Mouse (Mus musculus): ENCODE measurements around the gene Anks1.
"Not testable (repeated sequence)": the region's sequence is repeated elsewhere in the genome, so short reads cannot be mapped to it uniquely, and the experiment has no call there.

Gene Anks1

DNA sequence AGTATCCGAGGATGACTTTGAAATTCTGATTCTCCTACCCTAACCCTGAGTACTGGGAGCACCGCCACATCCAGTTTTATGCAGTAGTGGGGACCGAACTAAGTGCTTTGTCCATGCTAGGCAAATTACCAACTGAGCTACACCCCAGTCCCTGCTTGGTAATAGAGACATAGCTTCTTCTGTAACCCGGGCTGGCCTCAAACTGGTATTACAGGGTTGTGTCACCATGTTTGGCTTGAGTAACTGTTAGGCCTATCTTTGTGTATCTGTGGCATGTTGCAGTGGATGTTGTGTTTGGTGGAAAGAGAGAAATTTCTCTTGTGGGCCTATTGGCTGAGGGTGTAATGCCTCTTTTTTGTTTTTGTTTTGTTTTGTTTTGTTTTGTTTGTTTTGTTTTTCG lies 21.2 kb downstream of the Anks1 start:
- in situ Hi-C loops (cut with MboI, MseI), result no loop called here

DNA sequence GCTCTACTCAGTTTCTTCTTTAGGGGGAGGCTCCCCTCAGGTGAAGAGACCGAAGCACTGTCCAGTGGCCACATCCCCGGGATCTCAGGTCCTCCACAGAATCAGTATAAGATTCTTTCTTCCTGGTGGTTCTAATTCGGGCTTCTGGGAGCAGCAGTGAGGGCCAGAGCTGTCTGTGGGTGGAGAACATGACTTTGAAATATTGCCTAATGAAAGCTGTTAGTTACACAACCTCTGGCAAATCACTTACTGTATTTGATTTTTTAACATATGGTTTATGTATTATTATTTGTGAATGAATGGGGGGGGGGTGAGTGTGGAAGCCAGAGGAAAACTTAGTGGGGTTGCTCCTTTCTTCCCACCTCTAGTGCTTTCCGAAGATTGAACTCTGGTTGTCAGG lies 22.7 kb downstream of the Anks1 start:
- in situ Hi-C loops (cut with MboI, MseI), result no loop called here

GRCm38 (mm10) chr17:27934136-27934910 lies 25.2 kb downstream of the Anks1 start:
- in situ Hi-C loops (cut with MboI, MseI), result no loop called here

GRCm38 (mm10) chr17:27935091-27935490 lies 26.0 kb downstream of the Anks1 start:
- in situ Hi-C loops (cut with MboI, MseI), result no loop called here

GRCm38 (mm10) chr17:27937054-27937615 lies 28.0 kb downstream of the Anks1 start:
- in situ Hi-C loops (cut with MboI, MseI), result no loop called here

- in situ Hi-C loops (cut with MboI, MseI), result no loop called here
Observed at GRCm38 (mm10) chr17:27938121-27938754, 29.1 kb downstream of the Anks1 start.

DNA sequence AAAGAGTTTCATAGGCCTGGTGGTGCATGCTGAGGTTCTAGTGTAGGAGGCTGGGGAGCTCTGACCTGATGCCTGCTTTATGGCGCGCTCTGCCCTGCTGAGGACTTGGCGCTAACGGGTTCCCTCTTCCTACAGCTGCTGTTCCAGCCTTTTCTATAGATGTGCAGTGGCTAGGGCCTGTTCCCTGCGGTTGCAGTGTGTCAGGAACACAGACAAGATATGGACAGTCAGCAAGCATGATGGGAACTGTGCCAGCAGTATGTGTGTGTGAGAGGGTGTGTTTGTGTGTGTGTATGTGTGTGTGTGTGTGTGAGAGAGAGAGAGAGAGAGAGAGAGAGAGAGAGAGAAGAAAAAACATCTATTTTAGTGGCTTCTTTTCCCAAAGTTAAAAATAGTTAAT lies 29.9 kb downstream of the Anks1 start:
- in situ Hi-C loops (cut with MboI, MseI), result no loop called here

DNA sequence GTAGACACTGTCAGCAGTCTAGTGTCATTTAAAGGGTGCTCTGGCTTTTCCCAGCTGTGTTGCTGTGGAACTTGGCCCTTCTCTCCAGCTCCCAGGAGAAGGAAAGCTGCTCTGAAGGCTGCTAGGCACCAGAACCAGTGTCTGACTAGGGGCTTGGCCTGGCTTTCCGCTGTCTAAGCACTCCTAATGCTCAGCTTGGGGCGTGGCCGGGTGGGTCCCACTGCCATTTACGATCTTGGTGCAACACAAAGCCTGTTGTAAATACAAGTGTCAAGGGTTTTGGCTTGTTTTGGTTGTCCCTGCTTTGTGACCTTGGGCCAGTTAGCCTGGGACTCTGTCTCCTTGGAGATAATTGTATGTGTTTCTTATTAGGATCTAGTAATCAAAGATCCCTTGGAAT lies 31.2 kb downstream of the Anks1 start:
- in situ Hi-C loops (cut with MboI, MseI), result no loop called here

GRCm38 (mm10) chr17:27941178-27941577 lies 32.1 kb downstream of the Anks1 start:
- in situ Hi-C loops (cut with MboI, MseI), result no loop called here

- in situ Hi-C loops (cut with MboI, MseI), result no loop called here
Observed at GRCm38 (mm10) chr17:27941698-27942097, 32.6 kb downstream of the Anks1 start.

DNA sequence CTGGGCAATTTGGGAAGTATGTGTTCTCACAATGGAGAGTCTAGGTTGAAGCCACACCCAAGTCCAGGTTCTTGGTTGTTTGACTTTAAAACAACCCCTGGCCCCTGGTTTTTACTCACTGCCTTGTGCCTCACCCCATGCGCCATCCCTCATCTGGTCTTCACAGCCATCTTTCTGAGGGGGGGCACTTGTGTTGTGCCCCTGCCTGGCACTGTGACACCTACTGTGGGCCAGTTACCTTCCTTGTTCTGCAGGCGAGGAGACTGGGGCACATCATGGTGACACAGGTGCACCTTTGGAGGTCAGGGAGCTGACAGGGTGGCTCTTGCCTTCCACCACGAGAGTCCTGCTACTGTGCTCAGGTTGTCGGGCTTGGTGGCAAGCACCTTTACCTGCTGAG lies 33.0 kb downstream of the Anks1 start:
- in situ Hi-C loops (cut with MboI, MseI), result no loop called here

DNA sequence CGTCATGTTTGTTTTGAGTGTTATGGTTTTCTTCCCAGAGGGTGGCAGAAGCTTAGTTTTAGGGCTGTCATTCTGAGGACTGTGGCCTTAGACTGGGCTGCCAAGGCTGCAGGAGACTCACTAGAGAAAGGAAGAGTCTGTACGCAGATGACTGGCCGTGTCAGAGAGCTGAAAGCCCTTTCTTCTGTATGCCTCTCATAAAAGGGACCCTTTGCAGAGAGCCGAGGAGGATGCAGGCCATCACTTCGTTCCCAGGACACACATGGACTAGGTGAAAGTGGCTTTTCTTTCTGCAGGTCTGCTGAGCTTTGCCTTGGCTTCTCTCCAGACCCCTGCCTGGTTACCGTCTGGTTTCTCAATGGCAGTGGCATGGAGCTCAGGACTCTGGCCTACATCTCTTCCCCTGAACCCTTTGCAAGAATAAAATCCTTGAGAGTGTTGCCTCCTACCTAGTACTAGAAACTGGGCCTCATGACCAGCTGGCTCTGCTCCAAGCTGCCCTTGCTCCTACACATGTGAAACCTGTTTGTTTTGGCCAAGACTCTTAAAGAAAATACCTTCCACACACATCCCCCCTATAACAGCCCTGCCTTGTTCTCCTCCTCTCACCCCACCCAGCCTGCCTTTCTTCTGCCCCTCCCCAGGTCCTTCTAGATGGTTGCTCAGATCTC lies 36.6 kb downstream of the Anks1 start:
- in situ Hi-C loops (cut with MboI, MseI), result no loop called here

GRCm38 (mm10) chr17:27946371-27946770 lies 37.3 kb downstream of the Anks1 start:
- in situ Hi-C loops (cut with MboI, MseI), result no loop called here

DNA sequence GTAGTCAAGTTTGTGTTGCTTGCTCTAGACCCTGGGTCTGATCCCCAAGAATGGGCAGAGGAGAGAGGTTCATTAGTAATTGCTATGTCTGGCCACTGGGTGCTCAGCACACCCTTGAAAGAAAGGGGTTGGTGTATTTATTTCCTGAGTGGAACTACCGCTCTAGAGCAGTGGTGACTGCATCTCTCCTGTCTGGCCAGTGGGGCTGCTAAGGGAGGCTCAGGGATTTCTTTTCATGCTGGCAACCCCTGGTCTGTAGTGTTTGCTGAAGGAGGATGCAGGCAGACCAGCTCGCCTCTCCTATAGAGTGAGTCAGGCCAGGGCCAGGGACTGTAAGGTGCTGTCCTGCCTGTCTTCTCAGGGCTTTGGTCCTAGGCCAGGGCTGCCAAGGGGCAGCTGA lies 38.0 kb downstream of the Anks1 start:
- in situ Hi-C loops (cut with MboI, MseI), result no loop called here

DNA sequence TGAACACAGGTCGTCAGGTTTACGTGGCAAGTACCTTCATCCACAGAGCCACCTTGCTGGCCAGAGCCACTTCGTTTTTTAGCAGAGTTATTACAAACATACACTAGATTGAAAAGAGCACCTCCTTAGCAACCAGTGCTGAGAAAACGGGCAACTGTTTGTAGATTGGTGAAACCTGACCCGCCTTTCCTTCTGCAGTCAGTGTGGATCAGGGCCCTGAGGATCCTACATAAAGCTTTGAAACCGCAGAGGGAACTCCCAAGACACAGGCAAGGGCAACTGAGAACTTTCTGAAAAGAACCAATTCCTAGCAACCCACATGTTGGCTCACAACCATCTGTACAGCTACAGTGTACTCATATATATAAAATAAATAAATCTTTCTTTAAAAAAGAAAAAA lies 44.0 kb downstream of the Anks1 start:
- in situ Hi-C loops (cut with MboI, MseI), result no loop called here

GRCm38 (mm10) chr17:27954629-27955402 lies 45.7 kb downstream of the Anks1 start:
- in situ Hi-C loops (cut with MboI, MseI), result no loop called here

DNA sequence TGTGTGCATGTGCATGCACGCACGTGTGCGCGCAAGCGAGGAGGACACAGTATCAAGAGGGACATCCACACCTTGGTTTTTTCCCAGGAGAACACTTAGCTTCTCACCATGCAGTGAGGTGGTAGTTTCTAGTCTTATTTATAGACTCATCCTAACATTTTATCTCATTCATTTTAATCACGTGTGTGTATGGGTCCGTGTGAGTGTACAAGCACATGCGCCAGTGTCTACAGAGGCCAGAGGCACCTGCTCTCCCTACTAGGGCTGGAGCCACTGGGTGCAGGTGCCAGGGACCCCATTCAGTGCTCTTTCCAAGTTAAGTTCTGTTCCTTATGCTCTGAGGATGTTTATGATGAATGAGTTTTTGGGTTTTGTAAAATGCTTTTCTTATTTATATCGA lies 48.5 kb downstream of the Anks1 start:
- in situ Hi-C loops (cut with MboI, MseI), result no loop called here

DNA sequence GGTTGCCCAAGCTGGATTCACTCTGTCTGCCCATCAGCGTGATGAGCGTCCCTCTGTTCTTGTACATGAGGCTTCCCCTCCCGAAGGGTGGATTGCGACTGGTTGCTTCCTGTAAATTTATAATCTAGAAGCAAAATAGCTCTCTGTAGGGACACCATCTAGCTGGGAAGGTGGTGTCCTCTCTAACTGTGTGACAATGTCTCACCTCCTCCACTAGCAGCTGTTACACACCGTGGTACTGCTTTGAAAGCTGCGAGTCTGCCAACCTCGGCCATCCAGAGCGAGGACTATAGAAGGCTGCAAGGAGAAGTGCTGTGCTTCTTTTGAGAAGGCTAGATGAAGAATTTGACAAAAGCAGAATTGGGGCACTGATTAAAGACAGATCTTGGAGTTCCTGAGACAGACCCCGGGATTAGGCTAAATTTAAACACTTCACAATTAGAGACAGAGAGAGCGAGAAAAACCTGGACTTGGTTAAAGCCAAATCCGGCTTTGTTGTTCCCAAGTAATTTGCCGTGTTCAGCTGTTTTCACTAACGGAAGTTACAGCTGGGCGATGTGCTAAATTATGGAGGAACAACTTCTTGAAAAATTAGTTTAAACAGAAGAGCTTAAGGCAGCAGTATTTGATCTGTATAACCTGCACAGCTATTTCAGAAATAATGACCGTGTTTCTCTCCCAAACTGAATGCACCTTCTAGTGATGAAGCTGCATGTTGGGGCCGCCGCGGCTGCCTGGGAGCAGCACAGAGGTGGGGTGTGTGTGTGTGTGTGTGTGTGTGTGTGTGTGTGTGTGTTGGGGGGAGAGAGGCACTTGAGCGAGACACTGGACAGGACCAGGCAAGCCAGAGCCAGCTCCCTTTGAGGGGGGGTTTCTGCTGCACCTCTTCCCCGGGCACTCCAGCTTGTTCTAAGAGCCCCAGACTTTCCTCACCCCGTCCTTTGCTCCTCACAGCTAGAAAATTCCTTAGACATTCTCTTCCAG lies 51.3 kb downstream of the Anks1 start:
- in situ Hi-C loops (cut with MboI, MseI), result no loop called here

- in situ Hi-C loops (cut with MboI, MseI), result not testable (repeated sequence)
Observed at GRCm38 (mm10) chr17:27963120-27963519, 54.0 kb downstream of the Anks1 start.

- in situ Hi-C loops (cut with MboI, MseI), result no loop called here
Observed at GRCm38 (mm10) chr17:27964607-27965006, 55.5 kb downstream of the Anks1 start.
